Mouse (Mus musculus): ENCODE data around the gene Dnajc16. TPM values are rescaled to one million over a fixed set of nuclear protein-coding genes. Genes with fewer than 3 reads are reported as not detected.

Gene Dnajc16
- polyA plus RNA-seq, 1 experiment from 2014 or later = 2.0 TPM

- ATAC-seq (ENCODE audit: insufficient read depth) = no peak
- peaks cover 11% of the 10 kb centered on the region for H3K4me1 ChIP-seq (replicated peaks)
- no peak overlapping the region for H3K27ac ChIP-seq (replicated peaks)
- WGBS (ENCODE audit: insufficient replicate concordance) = 74% methylated on average over 13 of the region's 13 CpGs
- no peaks in the 10 kb centered on the region for H3K9me3 ChIP-seq (replicated peaks)
- H3K4me3 ChIP-seq (replicated peaks) = no peak overlapping the region
- H3K9ac ChIP-seq = no peak overlapping the region
- H3K36me3 ChIP-seq (replicated peaks) = peaks cover 6% of the 10 kb centered on the region
- H3K27me3 ChIP-seq = no peaks in the 10 kb centered on the region; the same call in 1 of the 2 replicates
- H3K4me2 ChIP-seq = no peak overlapping the region
Measured at GRCm38 (mm10) chr4:141818861-141819260, 28.1 kb upstream of the Dnajc16 start.

- H3K4me2 ChIP-seq = no peak overlapping the region
- H3K36me3 ChIP-seq (replicated peaks) = peaks cover 18% of the 10 kb centered on the region
- H3K9ac ChIP-seq = no peak overlapping the region
- H3K4me1 ChIP-seq (replicated peaks) = peaks cover 1% of the 10 kb centered on the region; the same call in 1 of the 2 replicates
- H3K27me3 ChIP-seq = no peaks in the 10 kb centered on the region; the same call in 1 of the 2 replicates
- no peaks in the 10 kb centered on the region for H3K9me3 ChIP-seq (replicated peaks)
- ATAC-seq (ENCODE audit: insufficient read depth) = no peak
- H3K27ac ChIP-seq (replicated peaks) = no peak overlapping the region
- H3K4me3 ChIP-seq (replicated peaks) = no peak overlapping the region
- WGBS (ENCODE audit: insufficient replicate concordance) = 69% methylated on average over 10 of the region's 10 CpGs
Measured at GRCm38 (mm10) chr4:141817706-141818105, 27.0 kb upstream of the Dnajc16 start.

GRCm38 (mm10) chr4:141816776-141817655 lies 26.3 kb upstream of the Dnajc16 start:
- H3K4me2 ChIP-seq = no peak overlapping the region
- WGBS (ENCODE audit: insufficient replicate concordance) = 55% methylated on average over 14 of the region's 14 CpGs
- no peaks in the 10 kb centered on the region; the same call in 1 of the 2 replicates for H3K27me3 ChIP-seq
- no peak overlapping the region for H3K9ac ChIP-seq
- no peak overlapping the region for H3K4me3 ChIP-seq (replicated peaks)
- H3K9me3 ChIP-seq (replicated peaks) = no peaks in the 10 kb centered on the region
- peaks cover 24% of the 10 kb centered on the region for H3K36me3 ChIP-seq (replicated peaks)
- ATAC-seq (ENCODE audit: insufficient read depth) = no peak
- no peaks in the 10 kb centered on the region for H3K4me1 ChIP-seq (replicated peaks)
- H3K27ac ChIP-seq (replicated peaks) = no peak overlapping the region

- H3K4me2 ChIP-seq = no peak overlapping the region
- no peak overlapping the region for H3K4me3 ChIP-seq (replicated peaks)
- no peaks in the 10 kb centered on the region for H3K9me3 ChIP-seq (replicated peaks)
- WGBS (ENCODE audit: insufficient replicate concordance) = 79% methylated on average over 7 of the region's 7 CpGs
- no peak for ATAC-seq (ENCODE audit: insufficient read depth)
- no peak overlapping the region for H3K27ac ChIP-seq (replicated peaks)
- H3K27me3 ChIP-seq = no peaks in the 10 kb centered on the region; the same call in 1 of the 2 replicates
- no peaks in the 10 kb centered on the region for H3K4me1 ChIP-seq (replicated peaks)
- H3K9ac ChIP-seq = no peak overlapping the region
- H3K36me3 ChIP-seq (replicated peaks) = peaks cover 32% of the 10 kb centered on the region
Measured at GRCm38 (mm10) chr4:141816267-141816666, 25.5 kb upstream of the Dnajc16 start.

DNA sequence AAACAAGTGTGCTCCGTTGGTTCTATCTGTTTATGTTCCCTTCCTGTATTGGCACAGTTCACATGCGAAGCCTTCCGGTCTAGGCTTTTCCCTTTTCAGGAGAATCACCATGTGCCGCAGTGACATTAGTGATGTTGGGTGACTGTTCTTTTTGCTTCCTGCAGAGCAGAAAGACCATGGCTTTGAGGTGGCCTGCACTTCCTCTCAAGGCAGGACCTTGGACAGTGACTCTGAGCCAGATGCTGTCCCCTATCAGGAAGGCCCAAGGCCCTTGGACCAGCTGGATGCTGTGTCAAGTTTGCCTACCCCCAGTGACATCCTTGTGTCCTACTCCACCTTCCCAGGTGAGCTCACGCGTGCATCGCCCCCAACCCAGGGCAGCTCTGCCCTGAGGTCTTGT lies 20.6 kb upstream of the Dnajc16 start:
- Histone ChIP-seq H3K9me3 (replicated peaks) (no peaks in the 10 kb centered on the region), H3K36me3 (replicated peaks) (peaks cover 80% of the 10 kb centered on the region)
- ATAC-seq (ENCODE audit: insufficient read depth) = no peak

DNA sequence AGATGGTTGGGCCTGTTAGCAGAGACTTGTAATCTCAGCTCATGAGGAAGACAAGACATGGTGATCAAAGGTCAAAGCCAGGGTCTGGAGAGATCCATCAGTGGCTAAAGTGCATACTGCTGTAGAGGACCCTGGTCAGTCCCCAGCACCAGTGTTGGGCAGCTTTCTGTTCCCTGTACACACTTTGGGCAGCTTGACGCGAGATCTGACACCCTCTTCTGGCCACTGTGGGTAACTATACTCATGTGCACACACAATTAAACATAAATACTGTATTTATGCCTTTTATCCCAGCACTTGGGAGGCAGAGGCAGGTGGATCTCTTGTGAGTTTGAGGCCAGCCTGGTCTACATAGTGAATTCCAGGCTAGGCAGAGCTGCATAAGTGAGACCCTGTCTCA lies 20.2 kb upstream of the Dnajc16 start:
- H3K27ac ChIP-seq (replicated peaks) = no peak overlapping the region
- no peaks in the 10 kb centered on the region for H3K4me1 ChIP-seq (replicated peaks)
- H3K4me2 ChIP-seq = no peak overlapping the region
- H3K9ac ChIP-seq = no peak overlapping the region
- no peak overlapping the region for H3K4me3 ChIP-seq (replicated peaks)
- no peak for ATAC-seq (ENCODE audit: insufficient read depth)
- 100% methylated on average over 2 of the region's 2 CpGs for WGBS (ENCODE audit: insufficient replicate concordance)
- H3K36me3 ChIP-seq (replicated peaks) = peaks cover 84% of the 10 kb centered on the region
- no peaks in the 10 kb centered on the region for H3K9me3 ChIP-seq (replicated peaks)
- H3K27me3 ChIP-seq = no peaks in the 10 kb centered on the region

More for the DNA sequence above, 20.6 kb upstream of the Dnajc16 start:
- H3K9ac ChIP-seq = no peak overlapping the region
- no peak overlapping the region for H3K4me2 ChIP-seq
- no peak overlapping the region for H3K4me3 ChIP-seq (replicated peaks)
- H3K27me3 ChIP-seq = no peaks in the 10 kb centered on the region
- WGBS (ENCODE audit: insufficient replicate concordance) = 86% methylated on average over 7 of the region's 7 CpGs
- H3K27ac ChIP-seq (replicated peaks) = no peak overlapping the region
- no peaks in the 10 kb centered on the region for H3K4me1 ChIP-seq (replicated peaks)

DNA sequence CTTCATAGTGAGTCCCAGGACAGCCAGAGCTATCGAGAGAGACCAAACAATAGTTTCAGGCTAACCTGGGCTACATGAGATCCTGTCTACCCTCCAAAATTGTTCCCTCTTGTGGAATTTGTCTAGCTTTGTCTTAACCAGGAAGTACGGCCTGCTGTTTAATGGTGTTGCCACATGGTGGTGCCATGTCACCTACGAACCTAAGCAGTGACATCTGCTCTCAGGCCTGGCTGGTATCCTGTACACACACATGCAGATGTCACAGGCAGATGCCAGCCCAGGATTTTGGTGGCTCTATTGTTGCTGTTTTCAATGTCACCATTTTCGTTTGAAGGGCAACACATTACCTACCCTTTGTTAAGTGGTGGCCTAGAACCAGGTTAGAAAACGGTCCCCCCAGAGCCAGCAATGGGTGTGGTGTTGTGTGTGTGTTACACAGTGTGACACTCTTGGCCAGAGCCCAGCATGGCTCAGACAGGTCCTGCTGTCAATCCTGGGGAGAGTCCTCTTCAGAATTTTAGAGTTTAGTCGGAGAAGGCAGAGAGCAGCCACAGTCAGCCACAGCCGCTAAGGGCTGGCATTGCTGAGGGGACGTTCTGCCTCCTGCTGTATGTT lies 19.2 kb upstream of the Dnajc16 start:
- Histone ChIP-seq H3K27me3 (no peaks in the 10 kb centered on the region), H3K9ac (no peak overlapping the region), H3K36me3 (replicated peaks) (peaks cover 90% of the 10 kb centered on the region), H3K4me1 (replicated peaks) (no peaks in the 10 kb centered on the region), H3K4me2 (no peak overlapping the region), H3K27ac (replicated peaks) (no peak overlapping the region), H3K9me3 (replicated peaks) (no peaks in the 10 kb centered on the region), H3K4me3 (replicated peaks) (no peak overlapping the region)
- 68% methylated on average over 8 of the region's 8 CpGs for WGBS (ENCODE audit: insufficient replicate concordance)
- no peak for ATAC-seq (ENCODE audit: insufficient read depth)

DNA sequence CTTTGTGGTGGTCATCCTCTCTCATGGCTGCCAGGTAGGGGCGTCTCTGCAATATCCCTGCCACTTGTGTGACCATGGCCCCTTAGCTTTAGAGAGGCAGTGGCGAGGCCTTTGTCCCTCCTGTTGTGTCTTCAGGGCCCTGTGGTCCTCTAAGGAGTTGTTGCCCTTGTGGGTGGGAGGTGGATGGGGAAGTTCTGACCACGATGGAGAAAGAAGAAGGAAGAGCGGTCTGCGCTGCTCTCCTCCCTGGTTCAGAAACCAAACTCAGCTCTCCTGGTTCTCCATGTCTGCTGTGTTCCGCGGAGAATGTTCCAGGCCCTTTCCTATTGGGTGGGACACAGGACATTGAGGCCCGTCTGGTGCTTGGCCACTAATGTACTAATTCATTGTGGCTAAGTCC lies 15.2 kb upstream of the Dnajc16 start:
- Histone ChIP-seq H3K4me1 (replicated peaks) (no peaks in the 10 kb centered on the region), H3K9ac (no peak overlapping the region), H3K36me3 (replicated peaks) (peaks cover 82% of the 10 kb centered on the region), H3K4me2 (no peak overlapping the region), H3K9me3 (replicated peaks) (no peaks in the 10 kb centered on the region), H3K27me3 (no peaks in the 10 kb centered on the region), H3K27ac (replicated peaks) (no peak overlapping the region), H3K4me3 (replicated peaks) (no peak overlapping the region)
- WGBS (ENCODE audit: insufficient replicate concordance) = 73% methylated on average over 8 of the region's 8 CpGs
- ATAC-seq (ENCODE audit: insufficient read depth) = no peak

GRCm38 (mm10) chr4:141804105-141804504 lies 13.4 kb upstream of the Dnajc16 start:
- no peaks in the 10 kb centered on the region for H3K9me3 ChIP-seq (replicated peaks)
- H3K4me3 ChIP-seq (replicated peaks) = no peak overlapping the region
- H3K27me3 ChIP-seq = no peaks in the 10 kb centered on the region
- 67% methylated on average over 4 of the region's 4 CpGs for WGBS (ENCODE audit: insufficient replicate concordance)
- ATAC-seq (ENCODE audit: insufficient read depth) = no peak
- no peak overlapping the region for H3K4me2 ChIP-seq
- no peaks in the 10 kb centered on the region for H3K4me1 ChIP-seq (replicated peaks)
- no peak overlapping the region for H3K9ac ChIP-seq
- peaks cover 64% of the 10 kb centered on the region for H3K36me3 ChIP-seq (replicated peaks)
- H3K27ac ChIP-seq (replicated peaks) = no peak overlapping the region

GRCm38 (mm10) chr4:141797545-141797944 lies 6.8 kb upstream of the Dnajc16 start:
- Histone ChIP-seq H3K4me1 (replicated peaks) (peaks cover 32% of the 10 kb centered on the region), H3K27ac (replicated peaks) (no peak overlapping the region), H3K9me3 (replicated peaks) (no peaks in the 10 kb centered on the region), H3K4me3 (replicated peaks) (no peak overlapping the region), H3K9ac (no peak overlapping the region), H3K36me3 (replicated peaks) (peaks cover 23% of the 10 kb centered on the region), H3K4me2 (no peak overlapping the region), H3K27me3 (no peaks in the 10 kb centered on the region)
- ATAC-seq (ENCODE audit: insufficient read depth) = no peak
- 81% methylated on average over 5 of the region's 5 CpGs for WGBS (ENCODE audit: insufficient replicate concordance)

DNA sequence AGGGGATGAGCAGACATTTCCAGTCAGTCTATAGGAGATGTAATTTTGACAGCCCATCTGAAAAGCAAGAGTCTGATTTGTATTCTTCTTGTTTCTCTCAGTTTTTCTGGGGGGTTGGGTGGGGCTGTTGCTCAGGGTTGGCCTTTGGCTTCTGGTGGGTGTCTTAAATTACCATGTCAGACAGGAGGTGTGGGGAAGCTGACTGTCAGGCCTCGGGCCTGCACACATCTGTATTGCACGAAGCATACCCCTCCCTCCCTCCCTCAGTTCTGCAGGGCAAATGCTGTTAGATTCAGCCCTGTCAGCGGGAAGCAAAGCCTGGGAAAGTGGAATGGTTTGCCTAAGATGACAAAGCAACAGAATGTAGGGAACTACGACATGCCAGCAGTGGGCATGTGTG lies 6.2 kb upstream of the Dnajc16 start:
- Histone ChIP-seq H3K4me2 (no peak overlapping the region), H3K9ac (no peak overlapping the region), H3K4me3 (replicated peaks) (no peak overlapping the region), H3K9me3 (replicated peaks) (no peaks in the 10 kb centered on the region), H3K27me3 (no peaks in the 10 kb centered on the region), H3K4me1 (replicated peaks) (peaks cover 38% of the 10 kb centered on the region), H3K27ac (replicated peaks) (no peak overlapping the region), H3K36me3 (replicated peaks) (peaks cover 23% of the 10 kb centered on the region)
- WGBS (ENCODE audit: insufficient replicate concordance) = 82% methylated on average over 4 of the region's 4 CpGs
- no peak for ATAC-seq (ENCODE audit: insufficient read depth)
